Mouse (Mus musculus) ES-E14 (cell line): ENCODE results near the gene Sntb2. TPM values are rescaled to one million over a fixed set of nuclear protein-coding genes. Genes with fewer than 3 reads are reported as not detected.

Source experiments
- DNase-seq: peaks from one replicate; pipeline ENCODE4 v3.0.0-alpha.2; 2013; ENCODE audit warnings: low read depth, low spot score
- H3K27ac ChIP-seq: 2 replicates; pipeline ENCODE4 v1.5.1; 2012; ENCODE audit warnings: low read depth, mild to moderate bottlenecking, low read length, moderate library complexity, mixed read lengths; ENCODE audit not compliant: poor library complexity, insufficient read depth, severe bottlenecking
- H3K36me3 ChIP-seq: 2 replicates; pipeline ENCODE4 v1.6.1; 2012; ENCODE audit warnings: mild to moderate bottlenecking, low read length, moderate library complexity, mixed read lengths; ENCODE audit not compliant: control insufficient read depth, poor library complexity, insufficient read depth, severe bottlenecking
- H3K4me1 ChIP-seq, 2 experiments: fragments of 150-350 bp in 1 of 2; sonication (generic) in 1 of 2; 2 replicates each; pipeline ENCODE4 v1.6.1; 2012; ENCODE audit warnings: low read length in 2 of 2, mild to moderate bottlenecking in 1 of 2, mixed read lengths in 1 of 2; ENCODE audit not compliant: control insufficient read depth in 2 of 2, insufficient read depth in 2 of 2, poor library complexity in 1 of 2
- H3K4me3 ChIP-seq, 2 experiments: fragments of 150-350 bp in 1 of 2; sonication (generic) in 1 of 2; 2 replicates each; pipeline ENCODE4 v1.5.1; 2012; ENCODE audit warnings: low read length in 2 of 2, low read depth in 1 of 2, mild to moderate bottlenecking in 1 of 2, mixed read lengths in 1 of 2; ENCODE audit not compliant: insufficient read depth in 1 of 2, poor library complexity in 1 of 2, severe bottlenecking in 1 of 2
- H3K9ac ChIP-seq: 2 replicates; pipeline ENCODE4 v1.6.1; 2012; ENCODE audit warnings: low read depth, mild to moderate bottlenecking, low read length, mixed read lengths; ENCODE audit not compliant: poor library complexity, insufficient read depth, severe bottlenecking
- H3K9me3 ChIP-seq: fragments of 150-350 bp; sonication (generic); 2 replicates; pipeline ENCODE4 v1.6.1; 2012; ENCODE audit warnings: low read depth, mild to moderate bottlenecking, low read length; ENCODE audit not compliant: control insufficient read depth, insufficient read depth
- CHD2 ChIP-seq: IDR thresholded peaks from 2 replicates; pipeline ENCODE4 v1.6.1; 2014; ENCODE audit warnings: mild to moderate bottlenecking, low read depth, low read length, inconsistent platforms
- HCFC1 ChIP-seq: IDR thresholded peaks from 2 replicates; pipeline ENCODE4 v1.6.1; 2012; ENCODE audit warnings: low read length, inconsistent platforms, borderline replicate concordance; ENCODE audit not compliant: insufficient read depth
- MAFK ChIP-seq: IDR thresholded peaks from 2 replicates; pipeline ENCODE4 v1.6.1; 2014; ENCODE audit warnings: mild to moderate bottlenecking, low read depth, low read length, inconsistent platforms; ENCODE audit not compliant: insufficient read depth
- ZC3H11A ChIP-seq: IDR thresholded peaks from 2 replicates; pipeline ENCODE4 v1.6.1; 2012; ENCODE audit warnings: low read depth, mild to moderate bottlenecking, inconsistent platforms, low read length, borderline replicate concordance
- ZNF384 ChIP-seq: IDR thresholded peaks from 2 replicates; pipeline ENCODE4 v1.6.1; 2012; ENCODE audit warnings: low read depth, low read length, inconsistent platforms
- in situ Hi-C, 2 experiments: fragments of 600-800 bp; cut with MboI; formaldehyde crosslinking; loops; one replicate each; pipeline ENCODE4 v1.15.1; 2025; ENCODE audit warnings: low sequenced_read_pairs in 2 of 2, inconsistent platforms in 1 of 2; ENCODE audit not compliant: unreplicated experiment in 2 of 2
- total RNA-seq: library from RNA; depleted of rRNA; stranded (reverse); fragments of 300-350 nt; gene quantifications from 2 replicates; pipeline ENCODE4 v1.2.3, GENCODE M21; 2012

Gene Sntb2
- total RNA-seq, 1 experiment, result 32.4 TPM

DNA sequence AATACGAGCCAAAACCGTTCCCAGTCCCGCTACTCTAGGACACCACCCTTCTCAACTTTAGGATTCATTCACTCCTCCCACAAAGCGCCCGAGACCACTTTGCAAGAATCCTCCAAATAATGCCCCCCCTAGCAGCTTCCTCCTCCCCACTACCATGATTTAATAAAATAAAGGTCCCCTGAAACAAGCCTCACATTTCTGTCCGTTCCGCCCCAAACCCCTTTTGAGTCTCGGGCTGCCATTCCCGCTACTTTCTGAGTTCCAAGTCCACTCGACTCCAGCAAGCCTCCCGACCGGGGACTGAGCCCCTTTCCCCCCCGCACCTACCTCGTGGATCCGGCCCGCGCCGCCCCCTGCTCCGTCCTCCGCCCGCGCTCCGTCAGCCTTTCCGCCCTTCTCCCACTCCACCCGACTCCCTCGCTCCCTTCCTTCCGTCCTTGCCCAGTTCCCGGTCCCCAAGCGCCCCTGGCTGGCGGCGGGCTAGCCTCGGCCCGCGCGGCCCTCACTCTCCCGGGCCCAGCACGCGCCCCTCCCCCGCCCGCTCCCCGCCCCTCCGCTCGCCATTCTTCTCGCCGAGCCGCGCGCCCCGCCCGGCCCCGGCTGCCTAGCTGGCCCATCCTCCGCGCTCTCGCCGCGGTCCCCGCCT, 42.6 kb upstream of the Sntb2 start:
- Histone ChIP-seq H3K36me3 (peaks cover 20% of the 10 kb centered on the region), H3K9me3 (no peaks in the 10 kb centered on the region), H3K27ac (peak overlapping the region; percentile 99), H3K9ac (peak overlapping the region; percentile 100), H3K4me3 (peak overlapping the region; percentile 87 to 100), H3K4me1 (peaks cover 1 to 8% of the 10 kb centered on the region in 2 experiments; a peak in 3 of 4 replicates)
- no peak for TF ChIP-seq HCFC1
- no peak for TF ChIP-seq ZNF384
- TF ChIP-seq ZC3H11A, result no peak
- no peak for TF ChIP-seq CHD2
- in situ Hi-C loops, result loop anchor here in 1 of 2 experiments (25.0 kb wide), 1 partner anchor 181 kb away; no protein-coding TSS in a partner anchor
- DNase-seq, result peak; percentile 33

DNA sequence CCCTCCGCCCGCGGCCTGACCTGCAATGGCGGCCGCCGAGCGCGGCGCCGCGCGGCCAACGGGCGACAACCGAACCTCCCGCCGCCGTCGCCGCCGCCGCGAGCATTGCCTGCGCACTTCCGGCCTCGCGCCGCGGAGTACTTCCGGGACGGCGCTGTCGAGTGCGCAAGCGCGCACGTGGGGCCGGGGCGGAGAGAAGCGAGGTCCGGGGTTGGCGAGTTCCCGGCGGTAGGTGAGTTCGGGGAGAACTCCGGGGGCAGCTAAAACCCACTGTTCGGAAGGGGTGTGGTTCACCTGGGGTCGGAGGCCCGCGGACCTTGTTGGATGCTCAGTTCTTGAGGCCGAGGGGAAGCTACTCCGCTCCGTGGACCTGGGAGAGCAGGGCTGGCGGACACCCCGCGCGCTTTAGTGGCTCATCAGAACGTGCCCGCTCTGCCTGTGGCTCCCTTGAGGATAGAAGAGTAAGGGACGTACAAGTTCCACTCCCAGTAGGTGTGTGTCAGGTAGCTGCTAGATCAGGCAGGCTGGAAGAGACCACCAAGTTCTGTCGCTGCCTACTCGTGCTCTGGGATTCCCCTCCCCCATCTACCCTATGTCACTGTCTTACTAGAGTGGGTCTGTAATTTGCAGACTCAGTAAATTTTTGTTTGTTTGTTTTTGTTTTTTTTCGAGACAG, 41.9 kb upstream of the Sntb2 start, which contains the start of gene Utp4:
Gene Utp4 (plus strand): TSS at position 156 of the 676 bp plus-strand sequence.
- in situ Hi-C loops, result loop anchor here in 1 of 2 experiments (25.0 kb wide), 1 partner anchor 181 kb away; no protein-coding TSS in a partner anchor
- DNase-seq, result peak; percentile 67
- TF ChIP-seq ZC3H11A (no peak), ZNF384 (no peak), HCFC1 (peak; percentile 63; the same call in 1 of the 2 replicates), CHD2 (peak; percentile 28; the same call in 1 of the 2 replicates), MAFK (0 out of 2 replicates have a peak, but pooled peaks have one; percentile 52)
- Histone ChIP-seq H3K4me3 (peak within 1 kb of the TSS; percentile 87 to 100), H3K36me3 (peaks cover 27% of the 10 kb centered on the region), H3K27ac (peak within 1 kb of the TSS; percentile 99), H3K4me1 (peaks cover 0 to 8% of the 10 kb centered on the region in 2 experiments; a peak in 2 of 4 replicates), H3K9ac (peak within 1 kb of the TSS; percentile 100), H3K9me3 (no peaks in the 10 kb centered on the region)

DNA sequence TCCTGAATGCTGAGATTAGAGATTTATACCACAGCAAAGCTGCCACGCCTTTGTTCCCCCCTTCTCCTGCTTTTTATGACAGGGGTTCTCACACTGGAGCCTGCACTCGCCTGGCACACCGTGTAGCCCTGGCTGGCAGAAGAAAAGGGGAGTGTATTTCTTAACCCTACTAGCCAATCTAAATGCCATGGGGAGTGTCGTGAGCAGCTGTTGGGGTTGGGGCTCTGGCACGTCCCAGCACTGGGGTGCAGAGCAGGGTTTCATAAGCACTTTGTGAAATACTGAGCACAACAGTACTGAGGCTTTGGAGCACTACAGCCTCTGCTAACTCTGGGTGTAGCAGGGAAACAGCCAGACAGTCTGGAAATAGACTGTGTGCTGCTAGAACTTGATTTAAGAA, 36.1 kb upstream of the Sntb2 start:
- Histone ChIP-seq H3K4me1 (no peaks in the 10 kb centered on the region; a peak in 1 of 4 replicates), H3K9me3 (no peaks in the 10 kb centered on the region), H3K9ac (no peak overlapping the region), H3K27ac (no peak overlapping the region), H3K36me3 (peaks cover 75% of the 10 kb centered on the region), H3K4me3 (no peak overlapping the region)
- TF ChIP-seq ZC3H11A (no peak), HCFC1 (no peak), MAFK (no peak), CHD2 (no peak), ZNF384 (no peak)
- DNase-seq, result no peak
- in situ Hi-C loops, result loop anchor here in 1 of 2 experiments (25.0 kb wide), 1 partner anchor 187 kb away; no protein-coding TSS in a partner anchor

DNA sequence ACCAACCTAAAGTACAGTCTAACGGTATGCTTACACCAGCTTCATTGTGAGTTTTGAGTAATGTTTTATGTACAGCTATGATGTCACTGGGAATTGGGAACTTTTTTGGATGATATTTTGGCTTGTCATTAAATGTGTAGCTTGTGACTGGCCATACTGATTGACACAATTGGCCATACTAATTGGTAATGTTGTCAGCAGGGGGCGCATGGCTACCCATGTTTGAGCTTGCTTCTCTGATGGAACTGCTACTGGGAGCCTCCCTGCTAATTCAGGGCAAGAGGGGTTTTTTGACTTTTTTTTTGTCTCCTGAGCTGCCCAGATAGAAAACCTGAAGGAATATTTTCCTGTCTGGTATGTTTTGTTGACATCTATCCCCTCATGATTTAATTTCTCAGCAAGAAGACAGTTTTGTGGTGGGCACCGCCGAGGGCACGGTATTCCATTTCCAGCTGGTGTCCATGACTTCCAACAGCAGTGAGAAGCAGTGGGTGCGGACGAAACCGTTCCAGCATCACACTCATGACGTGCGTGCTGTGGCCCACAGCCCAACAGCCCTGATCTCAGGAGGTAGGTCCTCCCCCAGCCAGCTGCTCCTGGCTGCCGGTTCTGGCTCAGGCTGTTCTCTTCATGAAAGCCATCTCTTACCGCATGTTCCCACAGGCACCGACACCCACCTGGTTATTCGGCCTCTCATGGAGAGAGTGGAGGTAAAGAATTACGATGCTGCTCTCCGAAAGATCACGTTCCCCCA, 29.6 kb upstream of the Sntb2 start:
- no peak for DNase-seq
- H3K4me3 ChIP-seq, result no peak overlapping the region
- H3K36me3 ChIP-seq, result peaks cover 64% of the 10 kb centered on the region
- H3K9me3 ChIP-seq, result no peaks in the 10 kb centered on the region
- peaks cover 6 to 8% of the 10 kb centered on the region in 2 experiments for H3K4me1 ChIP-seq
- H3K9ac ChIP-seq, result no peak overlapping the region
- TF ChIP-seq HCFC1 (no peak), CHD2 (no peak), MAFK (no peak)
- in situ Hi-C loops, result no loop called here
- H3K27ac ChIP-seq, result no peak overlapping the region
